Mouse (Mus musculus): ENCODE results near the gene Usp9x.

DNA sequence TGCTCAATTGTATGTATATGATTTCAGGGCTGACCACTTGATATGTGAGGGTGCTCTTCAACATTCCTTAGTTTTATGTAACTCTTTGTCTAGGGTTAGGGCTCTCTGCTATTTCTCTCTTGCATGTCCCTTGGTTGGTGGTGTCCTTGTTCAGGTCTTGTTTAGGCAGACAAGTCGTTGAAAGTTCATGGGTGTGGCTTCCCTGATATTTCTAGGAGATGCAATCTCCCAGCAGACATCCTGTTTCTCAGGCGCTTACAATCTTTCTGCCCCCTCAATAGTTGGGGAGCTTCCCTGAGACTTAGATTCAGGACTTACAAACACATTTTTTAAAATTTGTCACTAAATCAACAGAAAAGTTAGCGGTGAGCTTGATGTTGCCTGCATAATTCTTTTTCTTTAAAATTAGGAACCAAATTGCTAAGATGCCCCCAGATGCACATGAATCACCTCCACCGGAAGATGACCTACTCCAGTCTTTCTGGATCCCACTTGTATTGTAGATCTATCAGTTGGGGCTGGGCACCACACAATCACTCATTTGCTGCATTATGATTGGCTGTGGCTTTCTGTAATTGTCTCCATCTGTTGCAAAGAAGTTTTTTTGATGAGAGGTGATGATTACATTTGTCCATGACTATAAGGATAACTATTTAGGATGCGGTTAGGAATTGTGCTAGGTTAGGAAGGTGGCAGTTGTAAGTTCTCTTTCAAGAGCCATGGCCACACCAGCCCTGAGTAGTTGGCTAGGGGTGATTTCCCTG, 48.6 kb upstream of the Usp9x start:
- TF ChIP-seq CTCF (conservative IDR thresholded peaks at IDR 0.05; ENCODE audit: low read length): no peak
- no peak for TF ChIP-seq NANOG (IDR thresholded peaks at IDR 0.05; ENCODE audit: borderline replicate concordance, low read length)

All from E14TG2a.4 (cell line).